Mouse (Mus musculus): ENCODE data around the gene Papss2.
"Not testable (repeated sequence)": the region's sequence is repeated elsewhere in the genome, so short reads cannot be mapped to it uniquely, and the experiment has no call there.

Papss2 gene

GRCm38 (mm10) chr19:32638276-32638903 lies 42.8 kb downstream of the Papss2 start:
- in situ Hi-C loops (cut with MboI, MseI) = no loop called here

GRCm38 (mm10) chr19:32641535-32641934 lies 45.9 kb downstream of the Papss2 start:
- in situ Hi-C loops (cut with MboI, MseI) = loop anchor here (10.0 kb wide), 1 partner anchor 1197 kb away; no protein-coding TSS in a partner anchor

GRCm38 (mm10) chr19:32641995-32642394 lies 46.4 kb downstream of the Papss2 start:
- in situ Hi-C loops (cut with MboI, MseI) = loop anchor here (10.0 kb wide), 1 partner anchor 1197 kb away; no protein-coding TSS in a partner anchor

GRCm38 (mm10) chr19:32643642-32644041 lies 48.1 kb downstream of the Papss2 start:
- in situ Hi-C loops (cut with MboI, MseI) = loop anchor here (10.0 kb wide), 1 partner anchor 1199 kb away; no protein-coding TSS in a partner anchor

- in situ Hi-C loops (cut with MboI, MseI) = loop anchor here (10.0 kb wide), 1 partner anchor 1201 kb away; no protein-coding TSS in a partner anchor
These were observed 50.3 kb downstream of the Papss2 start for GRCm38 (mm10) chr19:32645939-32646338.

- in situ Hi-C loops (cut with MboI, MseI) = loop anchor here (10.0 kb wide), 1 partner anchor 1202 kb away; no protein-coding TSS in a partner anchor
These were observed 50.8 kb downstream of the Papss2 start for GRCm38 (mm10) chr19:32646382-32646781.

GRCm38 (mm10) chr19:32648019-32648571 lies 52.5 kb downstream of the Papss2 start:
- in situ Hi-C loops (cut with MboI, MseI) = loop anchor here (10.0 kb wide), 1 partner anchor 1203 kb away; no protein-coding TSS in a partner anchor

- in situ Hi-C loops (cut with MboI, MseI) = no loop called here
These were observed 55.5 kb downstream of the Papss2 start for GRCm38 (mm10) chr19:32651046-32651445.

GRCm38 (mm10) chr19:32653122-32653521 lies 57.5 kb downstream of the Papss2 start:
- in situ Hi-C loops (cut with MboI, MseI) = no loop called here

- in situ Hi-C loops (cut with MboI, MseI) = no loop called here
These were observed 58.2 kb downstream of the Papss2 start for GRCm38 (mm10) chr19:32653630-32654362.

- in situ Hi-C loops (cut with MboI, MseI) = no loop called here
These were observed 63.8 kb downstream of the Papss2 start for GRCm38 (mm10) chr19:32659346-32659745.

GRCm38 (mm10) chr19:32662936-32663335 lies 67.3 kb downstream of the Papss2 start:
- in situ Hi-C loops (cut with MboI, MseI) = loop anchor here (10.0 kb wide), 1 partner anchor 158 kb away; no protein-coding TSS in a partner anchor

GRCm38 (mm10) chr19:32665243-32665642 lies 69.7 kb downstream of the Papss2 start:
- in situ Hi-C loops (cut with MboI, MseI) = loop anchor here (10.0 kb wide), 1 partner anchor 160 kb away; no protein-coding TSS in a partner anchor

- in situ Hi-C loops (cut with MboI, MseI) = loop anchor here (10.0 kb wide), 1 partner anchor 163 kb away; no protein-coding TSS in a partner anchor
These were observed 72.2 kb downstream of the Papss2 start for GRCm38 (mm10) chr19:32667830-32668229.

- in situ Hi-C loops (cut with MboI, MseI) = no loop called here
These were observed 80.2 kb downstream of the Papss2 start for GRCm38 (mm10) chr19:32675766-32676165.

GRCm38 (mm10) chr19:32680894-32681293 lies 85.3 kb downstream of the Papss2 start:
- in situ Hi-C loops (cut with MboI, MseI) = no loop called here

- in situ Hi-C loops (cut with MboI, MseI) = no loop called here
These were observed 87.5 kb downstream of the Papss2 start for GRCm38 (mm10) chr19:32683081-32683480.

- in situ Hi-C loops (cut with MboI, MseI) = no loop called here
These were observed 92.1 kb downstream of the Papss2 start for GRCm38 (mm10) chr19:32687721-32688120.

- in situ Hi-C loops (cut with MboI, MseI) = not testable (repeated sequence)
These were observed 92.6 kb downstream of the Papss2 start for GRCm38 (mm10) chr19:32688227-32688626.

GRCm38 (mm10) chr19:32689724-32690123 lies 94.1 kb downstream of the Papss2 start:
- in situ Hi-C loops (cut with MboI, MseI) = loop anchor here (5.0 kb wide), 1 partner anchor 162 kb away; no protein-coding TSS in a partner anchor

- in situ Hi-C loops (cut with MboI, MseI) = no loop called here
These were observed 101.1 kb downstream of the Papss2 start for GRCm38 (mm10) chr19:32696674-32697073.

GRCm38 (mm10) chr19:32702191-32702590 lies 106.6 kb downstream of the Papss2 start:
- in situ Hi-C loops (cut with MboI, MseI) = no loop called here

All from T-helper 2 cell (primary cell).